Mouse (Mus musculus): Measurements from ENCODE around the gene Foxk1. TPM values are rescaled to one million over a fixed set of nuclear protein-coding genes. Genes with fewer than 3 reads are reported as not detected.

Foxk1 gene
- total and polyA plus RNA-seq, 2 experiments: 3.0 to 7.6 TPM

DNA sequence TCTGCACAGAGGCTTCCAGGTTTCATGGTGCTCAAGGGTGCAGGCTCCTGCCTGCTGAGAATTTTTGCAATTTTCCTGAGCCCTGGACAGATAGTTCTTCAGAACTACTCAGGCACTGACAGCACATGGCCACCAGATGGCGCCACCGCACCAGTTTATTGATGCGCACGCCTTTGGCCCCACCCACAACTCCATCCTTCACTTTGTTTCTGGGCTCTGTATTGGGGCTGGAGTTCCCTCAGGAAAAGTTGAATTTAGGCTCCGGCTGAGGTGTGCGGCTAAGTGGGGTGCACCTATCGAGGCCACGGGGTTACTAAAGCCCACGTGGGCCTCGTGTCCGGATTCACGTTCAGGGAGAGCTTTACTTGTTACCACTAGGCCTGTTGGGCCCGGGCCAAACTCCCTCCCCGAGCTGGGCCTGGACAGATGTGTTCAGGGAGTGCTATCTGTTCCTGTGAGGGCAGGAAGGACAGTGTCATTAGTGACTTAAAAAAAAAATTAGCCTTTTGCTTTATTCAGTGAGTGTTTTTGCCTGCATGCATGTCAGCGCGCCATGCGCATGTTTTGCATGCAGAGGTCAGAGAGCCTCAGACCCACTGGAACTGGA lies 77.6 kb downstream of the Foxk1 start:
- Histone ChIP-seq H3K9ac (ENCODE audit: low read depth, low read length) (no peak overlapping the region), H3K27me3 (ENCODE audit: control insufficient read depth, insufficient read depth, low read length) (no peaks in the 10 kb centered on the region), H3K79me2 (ENCODE audit: control insufficient read depth, insufficient read depth, low read length) (no peaks in the 10 kb centered on the region), H3K4me3 (ENCODE audit: insufficient read depth, low read depth, low read length) (no peak overlapping the region), H3K36me3 (ENCODE audit: control insufficient read depth, insufficient read depth, low read length) (no peaks in the 10 kb centered on the region), H3K4me1 (ENCODE audit: control insufficient read depth, insufficient read depth, low read length) (peaks cover 4% of the 10 kb centered on the region), H3K27ac (replicated peaks; ENCODE audit: insufficient read depth, low read depth, low read length) (no peak overlapping the region)
- 37% methylated on average over 17 of the region's 17 CpGs for WGBS
- DNase-seq (ENCODE audit: extremely low read depth, low read depth, low spot score): peak; percentile 34
- TF ChIP-seq POLR2A (IDR thresholded peaks at IDR 0.05; ENCODE audit: extremely low read depth, insufficient read depth, low read length): no peak
- TF ChIP-seq CTCF (IDR thresholded peaks at IDR 0.05; ENCODE audit: low read depth, low read length): peak; percentile 92

DNA sequence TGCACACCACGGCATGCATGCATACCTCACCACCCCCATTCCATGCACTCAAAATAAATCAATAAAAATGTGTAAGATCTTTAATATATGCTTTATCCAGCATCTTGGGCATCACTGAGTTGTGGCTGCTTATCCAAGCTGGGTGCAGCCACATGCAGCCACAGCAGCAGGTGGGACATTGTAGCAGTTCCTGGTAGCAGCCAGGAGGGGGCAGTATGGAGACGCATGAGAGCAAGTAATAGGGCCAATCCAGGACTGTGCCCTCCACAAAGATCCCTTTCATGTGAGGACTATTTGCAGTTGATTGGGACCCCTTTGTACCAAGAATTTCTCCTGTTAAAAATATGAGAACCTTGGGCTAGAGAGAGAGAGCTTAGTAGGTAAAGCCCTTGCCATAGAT lies 81.2 kb downstream of the Foxk1 start:
- TF ChIP-seq CTCF (IDR thresholded peaks at IDR 0.05; ENCODE audit: low read depth, low read length): peak; percentile 80
- TF ChIP-seq POLR2A (IDR thresholded peaks at IDR 0.05; ENCODE audit: extremely low read depth, insufficient read depth, low read length): no peak
- H3K27ac ChIP-seq (replicated peaks; ENCODE audit: insufficient read depth, low read depth, low read length): no peak overlapping the region
- peak; percentile 19 for DNase-seq (ENCODE audit: extremely low read depth, low read depth, low spot score)
- H3K4me1 ChIP-seq (ENCODE audit: control insufficient read depth, insufficient read depth, low read length): peaks cover 4% of the 10 kb centered on the region
- WGBS: 61% methylated on average over 2 of the region's 2 CpGs
- H3K9ac ChIP-seq (ENCODE audit: low read depth, low read length): no peak overlapping the region
- no peaks in the 10 kb centered on the region for H3K36me3 ChIP-seq (ENCODE audit: control insufficient read depth, insufficient read depth, low read length)
- H3K27me3 ChIP-seq (ENCODE audit: control insufficient read depth, insufficient read depth, low read length): no peaks in the 10 kb centered on the region
- no peak overlapping the region for H3K4me3 ChIP-seq (ENCODE audit: insufficient read depth, low read depth, low read length)
- H3K79me2 ChIP-seq (ENCODE audit: control insufficient read depth, insufficient read depth, low read length): no peaks in the 10 kb centered on the region

DNA sequence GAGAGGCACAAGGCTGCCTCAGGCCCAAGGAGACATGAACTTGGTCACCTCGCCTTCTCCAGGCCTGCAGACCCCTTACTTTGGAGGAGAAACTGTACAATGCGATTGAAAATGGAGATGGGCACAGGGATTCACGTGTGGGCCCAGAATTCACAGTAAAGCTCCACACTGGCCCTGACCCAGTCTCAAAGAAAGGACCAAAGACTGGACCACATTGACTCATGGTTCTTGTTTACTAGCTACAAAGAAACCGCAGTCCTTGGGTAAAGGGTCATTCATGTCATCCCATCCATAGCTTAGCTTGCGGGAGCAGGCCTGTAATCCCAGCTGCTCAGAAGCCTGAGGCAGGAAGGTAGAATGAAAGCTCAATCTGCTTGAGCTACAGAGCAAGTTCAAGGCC lies 82.3 kb downstream of the Foxk1 start:
- Histone ChIP-seq H3K79me2 (ENCODE audit: control insufficient read depth, insufficient read depth, low read length) (no peaks in the 10 kb centered on the region), H3K4me3 (ENCODE audit: insufficient read depth, low read depth, low read length) (no peak overlapping the region), H3K36me3 (ENCODE audit: control insufficient read depth, insufficient read depth, low read length) (no peaks in the 10 kb centered on the region), H3K27me3 (ENCODE audit: control insufficient read depth, insufficient read depth, low read length) (no peaks in the 10 kb centered on the region), H3K27ac (replicated peaks; ENCODE audit: insufficient read depth, low read depth, low read length) (no peak overlapping the region), H3K9ac (ENCODE audit: low read depth, low read length) (no peak overlapping the region), H3K4me1 (ENCODE audit: control insufficient read depth, insufficient read depth, low read length) (no peaks in the 10 kb centered on the region)
- DNase-seq (ENCODE audit: extremely low read depth, low read depth, low spot score): no peak
- TF ChIP-seq CTCF (IDR thresholded peaks at IDR 0.05; ENCODE audit: low read depth, low read length) (no peak), POLR2A (IDR thresholded peaks at IDR 0.05; ENCODE audit: extremely low read depth, insufficient read depth, low read length) (no peak)
- 90% methylated on average over 5 of the region's 5 CpGs for WGBS

DNA sequence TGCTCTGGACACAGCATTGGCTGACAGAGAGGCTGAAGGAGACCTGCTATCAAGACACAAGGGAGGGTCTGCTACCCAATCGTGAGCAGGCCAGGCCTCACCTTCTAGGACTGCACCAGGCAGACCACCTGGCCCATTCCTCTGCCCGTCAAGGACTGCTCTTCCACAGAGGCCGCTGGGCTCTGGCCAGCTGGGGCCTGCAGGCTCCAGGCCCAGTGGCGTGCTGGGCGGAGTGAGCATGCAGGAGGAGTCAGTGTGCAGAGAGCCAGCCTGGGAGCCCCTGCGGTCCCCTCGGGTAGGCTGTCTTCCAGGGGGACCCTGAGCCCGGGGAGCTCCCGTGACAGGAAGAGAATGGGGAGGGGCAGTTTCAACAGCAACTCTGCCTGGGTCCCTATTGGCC lies 85.4 kb downstream of the Foxk1 start:
- Histone ChIP-seq H3K79me2 (ENCODE audit: control insufficient read depth, insufficient read depth, low read length) (no peaks in the 10 kb centered on the region), H3K36me3 (ENCODE audit: control insufficient read depth, insufficient read depth, low read length) (no peaks in the 10 kb centered on the region), H3K4me3 (ENCODE audit: insufficient read depth, low read depth, low read length) (no peak overlapping the region), H3K27me3 (ENCODE audit: control insufficient read depth, insufficient read depth, low read length) (no peaks in the 10 kb centered on the region), H3K9ac (ENCODE audit: low read depth, low read length) (no peak overlapping the region), H3K4me1 (ENCODE audit: control insufficient read depth, insufficient read depth, low read length) (no peaks in the 10 kb centered on the region), H3K27ac (replicated peaks; ENCODE audit: insufficient read depth, low read depth, low read length) (no peak overlapping the region)
- DNase-seq (ENCODE audit: extremely low read depth, low read depth, low spot score): no peak
- WGBS: 77% methylated on average over 9 of the region's 9 CpGs
- TF ChIP-seq POLR2A (IDR thresholded peaks at IDR 0.05; ENCODE audit: extremely low read depth, insufficient read depth, low read length): no peak
- no peak for TF ChIP-seq CTCF (IDR thresholded peaks at IDR 0.05; ENCODE audit: low read depth, low read length)

DNA sequence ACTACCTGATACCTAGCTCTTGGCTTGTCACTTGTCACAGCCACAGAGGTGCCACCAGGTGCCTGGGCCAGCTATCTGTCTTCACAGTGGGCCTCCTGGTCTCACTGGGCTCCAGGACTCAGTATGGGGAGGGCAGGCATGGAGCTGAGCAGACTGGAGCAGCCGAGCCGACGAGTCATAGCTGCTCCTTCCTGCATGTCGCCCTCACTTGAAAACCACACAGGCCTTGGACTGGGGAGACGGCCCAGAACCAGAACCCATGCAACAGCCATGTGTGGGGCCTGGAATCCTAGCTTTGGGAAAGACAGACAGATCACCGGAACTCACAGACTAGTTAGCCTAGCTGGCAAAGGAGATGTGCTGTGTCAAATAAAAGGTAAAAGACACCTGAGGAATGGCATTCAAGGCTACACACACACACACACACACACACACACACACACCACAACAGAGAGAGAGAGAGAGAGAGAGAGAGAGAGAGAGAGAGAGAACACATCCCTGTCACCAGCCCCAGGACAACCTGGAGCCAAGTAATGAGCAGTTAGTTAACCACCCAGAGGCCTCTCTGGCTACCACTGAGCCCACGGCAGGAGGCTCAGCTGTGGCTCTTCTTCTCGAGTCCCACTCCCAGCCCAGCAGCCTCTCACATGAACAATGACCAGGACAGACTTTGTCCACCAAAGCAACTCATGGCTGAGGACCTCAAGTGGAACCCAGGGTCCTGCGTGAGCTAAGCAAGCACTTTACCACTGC lies 88.8 kb downstream of the Foxk1 start:
- WGBS: 70% methylated on average over 9 of the region's 9 CpGs
- H3K4me3 ChIP-seq (ENCODE audit: insufficient read depth, low read depth, low read length): no peak overlapping the region
- no peak for TF ChIP-seq POLR2A (IDR thresholded peaks at IDR 0.05; ENCODE audit: extremely low read depth, insufficient read depth, low read length)
- no peak for TF ChIP-seq CTCF (IDR thresholded peaks at IDR 0.05; ENCODE audit: low read depth, low read length)

DNA sequence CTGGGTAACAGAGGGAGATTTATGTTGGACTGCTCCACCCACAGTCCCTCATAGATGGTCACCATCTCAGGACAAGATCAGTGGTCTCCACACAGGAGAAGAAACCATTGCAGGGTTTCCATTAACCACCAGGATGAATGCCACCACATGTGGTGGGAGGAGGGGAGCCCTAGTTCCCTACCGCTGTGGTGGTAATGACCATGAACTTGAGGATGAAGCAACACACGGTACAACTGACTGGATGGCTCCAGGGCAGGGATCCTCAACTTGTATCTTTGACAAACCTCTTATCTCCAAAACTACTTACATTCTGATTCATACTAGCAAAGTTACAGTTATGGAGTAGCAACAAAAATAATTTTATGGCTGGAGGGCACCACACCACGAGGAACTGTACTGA lies 92.0 kb downstream of the Foxk1 start:
- H3K27ac ChIP-seq (replicated peaks; ENCODE audit: insufficient read depth, low read depth, low read length): no peak overlapping the region
- no peak overlapping the region for H3K9ac ChIP-seq (ENCODE audit: low read depth, low read length)
- H3K4me1 ChIP-seq (ENCODE audit: control insufficient read depth, insufficient read depth, low read length): no peaks in the 10 kb centered on the region
- WGBS: 53% methylated on average over 3 of the region's 3 CpGs
- no peaks in the 10 kb centered on the region for H3K79me2 ChIP-seq (ENCODE audit: control insufficient read depth, insufficient read depth, low read length)
- TF ChIP-seq POLR2A (IDR thresholded peaks at IDR 0.05; ENCODE audit: extremely low read depth, insufficient read depth, low read length) (no peak), CTCF (IDR thresholded peaks at IDR 0.05; ENCODE audit: low read depth, low read length) (no peak)
- no peak for DNase-seq (ENCODE audit: extremely low read depth, low read depth, low spot score)
- H3K36me3 ChIP-seq (ENCODE audit: control insufficient read depth, insufficient read depth, low read length): no peaks in the 10 kb centered on the region
- no peaks in the 10 kb centered on the region for H3K27me3 ChIP-seq (ENCODE audit: control insufficient read depth, insufficient read depth, low read length)
- H3K4me3 ChIP-seq (ENCODE audit: insufficient read depth, low read depth, low read length): no peak overlapping the region

More for the DNA sequence above, 88.8 kb downstream of the Foxk1 start:
- H3K36me3 ChIP-seq (ENCODE audit: control insufficient read depth, insufficient read depth, low read length): no peaks in the 10 kb centered on the region
- no peaks in the 10 kb centered on the region for H3K4me1 ChIP-seq (ENCODE audit: control insufficient read depth, insufficient read depth, low read length)
- no peaks in the 10 kb centered on the region for H3K27me3 ChIP-seq (ENCODE audit: control insufficient read depth, insufficient read depth, low read length)
- H3K9ac ChIP-seq (ENCODE audit: low read depth, low read length): no peak overlapping the region
- no peak overlapping the region for H3K27ac ChIP-seq (replicated peaks; ENCODE audit: insufficient read depth, low read depth, low read length)
- no peak for DNase-seq (ENCODE audit: extremely low read depth, low read depth, low spot score)
- no peaks in the 10 kb centered on the region for H3K79me2 ChIP-seq (ENCODE audit: control insufficient read depth, insufficient read depth, low read length)

Measured in liver, adult 2 months (tissue).